Comparison of ENCODE assay signal across 8 mouse cellular contexts in the genomic region with DNA sequence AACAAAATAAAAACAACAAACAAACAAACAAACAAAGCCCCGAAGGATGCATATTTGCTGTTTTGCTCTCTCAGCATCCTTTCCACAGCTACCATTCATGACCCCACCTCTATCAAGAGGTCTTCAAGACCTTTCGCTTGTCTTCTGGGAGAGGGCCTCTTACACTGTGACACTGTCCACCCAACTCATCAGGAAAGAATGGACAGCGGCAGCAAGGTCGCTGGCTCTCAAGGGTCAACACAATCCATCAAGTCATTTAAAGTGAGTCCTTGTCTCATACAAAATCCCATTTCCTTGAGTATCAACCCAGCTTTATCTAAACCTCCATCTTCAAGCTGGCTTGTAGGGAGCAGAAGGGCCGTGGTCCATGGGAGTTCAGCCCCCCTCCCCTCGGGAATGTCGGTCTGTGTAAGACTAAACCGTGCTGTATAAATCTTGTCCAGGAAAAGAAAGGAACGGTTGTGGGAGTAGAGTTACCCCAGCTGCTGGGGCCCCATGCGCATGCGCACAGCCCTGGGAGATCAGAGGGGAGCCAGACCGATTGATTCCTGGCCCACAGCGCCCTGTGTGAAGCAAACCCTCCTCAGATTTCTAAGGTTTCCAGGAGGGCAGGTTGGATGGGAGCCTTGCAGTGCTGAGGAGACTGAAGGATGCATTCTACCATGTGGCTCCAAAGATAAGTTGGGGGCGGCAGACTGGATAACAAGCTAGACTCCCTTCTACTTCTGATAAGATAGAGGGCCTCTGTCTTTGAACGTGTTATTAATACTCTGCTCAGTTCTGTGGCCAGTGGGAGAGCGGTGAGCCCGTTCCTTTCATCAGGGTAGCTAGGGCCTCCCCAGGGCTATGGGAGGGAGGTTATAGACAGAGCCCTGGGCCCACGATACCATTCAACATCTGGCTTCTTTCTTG.
DNase-seq lines count a peak whose midpoint lies in the region; ATAC-seq lines count a peak whose summit lies in the region.

No protein-coding gene starts in this region.

- H3K4me3 ChIP-seq in heart, embryonic 11.5 days (ENCODE audit: low read depth, low read length) = peak overlapping the region; percentile 10
- peak overlapping the region; percentile 30 for H3K4me3 ChIP-seq in kidney, embryonic 15.5 days (replicated peaks)
- H3K4me3 ChIP-seq in stomach, embryonic 14.5 days (ENCODE audit: low read depth, low read length) = peak overlapping the region; percentile 27

- H3K9me3 ChIP-seq in heart, embryonic 11.5 days (replicated peaks; ENCODE audit: control insufficient read depth, low read length) = no peaks in the 10 kb centered on the region
- no peaks in the 10 kb centered on the region for H3K9me3 ChIP-seq in kidney, embryonic 15.5 days (replicated peaks)
- no peaks in the 10 kb centered on the region for H3K9me3 ChIP-seq in stomach, embryonic 14.5 days (ENCODE audit: control insufficient read depth, low read depth, low read length)

- WGBS in heart, embryonic 11.5 days (ENCODE audit: insufficient replicate concordance) = 10% methylated on average over 18 of the region's 18 CpGs
- WGBS in kidney, embryonic 15.5 days = 7% methylated on average over 18 of the region's 18 CpGs
- WGBS in stomach, embryonic 14.5 days = 14% methylated on average over 18 of the region's 18 CpGs

- peak overlapping the region; percentile 23; the same call in 1 of the 2 replicates for H3K9ac ChIP-seq in heart, embryonic 11.5 days (ENCODE audit: low read depth, low read length)
- H3K9ac ChIP-seq in kidney, embryonic 15.5 days = peak overlapping the region; percentile 33; the same call in 1 of the 2 replicates
- H3K9ac ChIP-seq in stomach, embryonic 14.5 days (replicated peaks; ENCODE audit: low read depth, low read length) = peak overlapping the region; percentile 4; the same call in 1 of the 2 replicates

- ATAC-seq in heart, embryonic 11.5 days (replicated peaks; ENCODE audit: insufficient number of reproducible peaks, low FRiP score, low TSS enrichment) = peak; percentile 87
- peak; percentile 96 for ATAC-seq in kidney, embryonic 15.5 days (replicated peaks; ENCODE audit: low FRiP score)
- peak; percentile 88 for ATAC-seq in stomach, embryonic 14.5 days (ENCODE audit: insufficient number of reproducible peaks, insufficient read depth, low FRiP score, low read depth)

- peak; percentile 37 for DNase-seq in thymus, postnatal 4 days
- DNase-seq in thymus, postnatal 14 days = no peak
- peak; percentile 82 for DNase-seq in lung, postnatal 10 days
- DNase-seq in left cerebral cortex, adult 9 months (ENCODE audit: low spot score in 2 of 2) = no peak
- DNase-seq in spleen, postnatal 14 days (ENCODE audit: low spot score in 2 of 2) = no peak

- no peaks in the 10 kb centered on the region for H3K36me3 ChIP-seq in heart, embryonic 11.5 days (ENCODE audit: control insufficient read depth, insufficient read depth, low read length)
- H3K36me3 ChIP-seq in kidney, embryonic 15.5 days = no peaks in the 10 kb centered on the region
- H3K36me3 ChIP-seq in stomach, embryonic 14.5 days (ENCODE audit: control insufficient read depth, insufficient read depth, low read length) = no peaks in the 10 kb centered on the region

- no peaks in the 10 kb centered on the region for H3K27me3 ChIP-seq in heart, embryonic 11.5 days (ENCODE audit: control insufficient read depth, insufficient read depth, low read length)
- H3K27me3 ChIP-seq in kidney, embryonic 15.5 days = 0 out of 2 replicates have a peak, but pooled peaks cover 3% of the 10 kb centered on the region
- H3K27me3 ChIP-seq in stomach, embryonic 14.5 days (ENCODE audit: control insufficient read depth, insufficient read depth, low read length) = no peaks in the 10 kb centered on the region

- H3K4me2 ChIP-seq in heart, embryonic 11.5 days = peak overlapping the region; percentile 56
- peak overlapping the region; percentile 53 for H3K4me2 ChIP-seq in kidney, embryonic 15.5 days
- H3K4me2 ChIP-seq in stomach, embryonic 14.5 days (replicated peaks; ENCODE audit: low read depth, low read length) = peak overlapping the region; percentile 45

- H3K27ac ChIP-seq in heart, embryonic 11.5 days (ENCODE audit: low read depth, low read length) = peak overlapping the region; percentile 70
- peak overlapping the region; percentile 91 for H3K27ac ChIP-seq in kidney, embryonic 15.5 days
- peak overlapping the region; percentile 87 for H3K27ac ChIP-seq in stomach, embryonic 14.5 days (ENCODE audit: low read length)

- H3K4me1 ChIP-seq in heart, embryonic 11.5 days (ENCODE audit: control insufficient read depth, insufficient read depth, low read length) = peaks cover 18% of the 10 kb centered on the region
- H3K4me1 ChIP-seq in kidney, embryonic 15.5 days = peaks cover 38% of the 10 kb centered on the region
- H3K4me1 ChIP-seq in stomach, embryonic 14.5 days (ENCODE audit: control insufficient read depth, insufficient read depth, low read length) = peaks cover 26% of the 10 kb centered on the region

Comparison
In these comparisons a context has a peak if more than half of its experiments do, and no peak if none do; other contexts are left out.
1. DNase-seq: peak in thymus, postnatal 4 days (single experiment) and lung, postnatal 10 days (single experiment); none in thymus, postnatal 14 days (single experiment), left cerebral cortex, adult 9 months (0 of 2) and spleen, postnatal 14 days (0 of 2).
2. Peak in every context shown above with its lines, with median percentiles within 50 percentile points of each other: ATAC-seq, H3K27ac ChIP-seq, H3K4me2 ChIP-seq, H3K4me3 ChIP-seq and H3K9ac ChIP-seq.